ENCODE assay signal across 26 mouse cellular contexts in the genomic region with DNA sequence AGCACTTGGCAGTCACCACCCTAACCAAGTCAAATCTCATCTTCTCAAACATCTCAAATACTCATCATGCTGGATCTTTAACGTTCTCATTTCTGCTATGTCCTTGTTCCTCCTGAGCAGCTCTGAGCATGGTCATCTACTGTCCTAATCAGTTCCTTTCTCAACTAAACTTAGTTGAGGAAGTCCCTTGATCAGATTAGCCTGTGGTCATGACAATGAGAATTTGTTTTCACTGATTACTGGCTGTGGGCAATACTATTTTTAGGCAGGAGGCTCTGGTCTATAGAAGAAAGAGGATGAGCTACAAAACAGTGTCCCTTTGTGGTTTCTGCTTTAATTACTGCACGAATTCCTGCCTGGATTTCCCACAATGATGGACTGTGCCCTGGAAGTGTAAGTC.
"Had no signal": no experiment of that assay in that cellular context is flagged by ENCODE, and none has a peak within 500 bp of the region (broad histone marks: within the 10 kb centered on the region; RNA-seq: fewer than 3 reads in every experiment).

No protein-coding gene starts in this region.

- H3K27me3 ChIP-seq: heart, embryonic 12.5 days; hindbrain, embryonic 12.5 days; intestine, embryonic 15.5 days; limb, embryonic 13.5 days; limb, embryonic 15.5 days; liver, embryonic 12.5 days had no signal

- H3K9ac ChIP-seq: heart, embryonic 12.5 days; hindbrain, embryonic 12.5 days; hindbrain, embryonic 14.5 days; intestine, embryonic 15.5 days; limb, embryonic 13.5 days; limb, embryonic 15.5 days; liver, embryonic 12.5 days; liver, embryonic 14.5 days had no signal

- H3K4me3 ChIP-seq: heart, embryonic 10.5 days; heart, embryonic 12.5 days; hindbrain, embryonic 10.5 days; hindbrain, embryonic 12.5 days; intestine, embryonic 15.5 days; layer of hippocampus, adult 2 months; left cerebral cortex, adult 2 months; limb, embryonic 13.5 days; limb, embryonic 15.5 days; liver, embryonic 12.5 days had no signal

- H3K36me3 ChIP-seq: heart, embryonic 10.5 days; heart, embryonic 12.5 days; hindbrain, embryonic 10.5 days; hindbrain, embryonic 12.5 days; intestine, embryonic 15.5 days; limb, embryonic 13.5 days; limb, embryonic 15.5 days; liver, embryonic 12.5 days had no signal

- H3K4me2 ChIP-seq: heart, embryonic 12.5 days; hindbrain, embryonic 12.5 days; hindbrain, embryonic 14.5 days; intestine, embryonic 15.5 days; limb, embryonic 13.5 days; limb, embryonic 15.5 days; liver, embryonic 12.5 days had no signal

- H3K9me3 ChIP-seq: heart, embryonic 10.5 days; heart, embryonic 12.5 days; hindbrain, embryonic 10.5 days; hindbrain, embryonic 12.5 days; intestine, embryonic 15.5 days; limb, embryonic 13.5 days; limb, embryonic 15.5 days; liver, embryonic 12.5 days had no signal

- H3K27ac ChIP-seq: heart, embryonic 10.5 days; hindbrain, embryonic 10.5 days; hindbrain, embryonic 12.5 days; hindbrain, embryonic 14.5 days; intestine, embryonic 15.5 days; kidney, postnatal 0 days; layer of hippocampus, adult 2 months; left cerebral cortex, adult 2 months; limb, embryonic 13.5 days; limb, embryonic 15.5 days; liver, embryonic 12.5 days; liver, embryonic 14.5 days had no signal

- DNase-seq: gastrocnemius, postnatal 14 days; gastrocnemius, postnatal 36 days; heart, adult 18-20 months; heart, postnatal 10 days; heart, postnatal 4 days; kidney, adult 18-20 months; kidney, adult 8-10 months; kidney, postnatal 14 days; kidney, postnatal 36 days; left cerebral cortex, postnatal 4 days had no signal

- ATAC-seq: hindbrain, embryonic 16.5 days; inflammation-experienced regulatory T-cells, adult 6 months; intestine, embryonic 15.5 days; intestine, postnatal 0 days; liver, embryonic 12.5 days had no signal

- H3K4me1 ChIP-seq: heart, embryonic 10.5 days; heart, embryonic 12.5 days; hindbrain, embryonic 10.5 days; hindbrain, embryonic 12.5 days; intestine, embryonic 15.5 days; limb, embryonic 15.5 days; liver, embryonic 12.5 days had no signal
